ENCODE assay signal across 22 mouse cellular contexts in the genomic region with DNA sequence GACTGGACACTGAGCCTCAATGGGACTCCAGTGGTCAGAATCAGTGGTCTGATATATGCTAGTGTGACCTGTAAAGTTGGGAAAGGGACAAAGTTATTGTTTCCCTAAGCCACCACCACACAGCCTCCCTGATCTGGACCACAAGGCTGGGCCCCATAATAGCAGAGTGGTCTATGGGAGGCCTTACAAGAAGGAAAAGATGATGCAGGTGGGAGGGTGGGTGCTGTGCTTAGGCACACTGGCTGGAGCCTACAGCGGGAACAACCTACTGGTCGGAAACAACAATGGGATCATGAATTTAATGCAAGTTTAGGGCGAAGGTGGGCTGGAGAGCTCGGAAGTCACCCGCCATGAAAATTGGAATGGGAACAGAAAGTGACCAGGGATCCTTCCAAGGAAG. TPM values are rescaled to one million over a fixed set of nuclear protein-coding genes. Genes with fewer than 3 reads are reported as not detected.
DNase-seq lines count a peak whose midpoint lies in the region; ATAC-seq and TF ChIP-seq lines count a peak whose summit lies in the region.
"Had no signal": no experiment of that assay in that cellular context is flagged by ENCODE, and none has a peak within 500 bp of the region (broad histone marks: within the 10 kb centered on the region; RNA-seq: fewer than 3 reads in every experiment).

No protein-coding gene starts in this region.

- H3K36me3 ChIP-seq in forebrain, embryonic 12.5 days (replicated peaks) = no peaks in the 10 kb centered on the region
- H3K36me3 ChIP-seq in forebrain, embryonic 13.5 days (ENCODE audit: poor library complexity, severe bottlenecking) = no peaks in the 10 kb centered on the region
- no peaks in the 10 kb centered on the region for H3K36me3 ChIP-seq in hindbrain, postnatal 0 days (ENCODE audit: insufficient read depth, low read length)
- H3K36me3 ChIP-seq in hindbrain, embryonic 12.5 days = no peaks in the 10 kb centered on the region
- no peaks in the 10 kb centered on the region for H3K36me3 ChIP-seq in midbrain, embryonic 12.5 days
- H3K36me3 ChIP-seq in midbrain, embryonic 15.5 days (replicated peaks) = no peaks in the 10 kb centered on the region
- H3K36me3 ChIP-seq in myocyte (ENCODE audit: control insufficient read depth, insufficient read depth) = no peaks in the 10 kb centered on the region
- H3K36me3 ChIP-seq: forebrain, embryonic 15.5 days; liver, embryonic 13.5 days; lung, embryonic 15.5 days; neural tube, embryonic 13.5 days had no signal

- peaks cover 61% of the 10 kb centered on the region for H3K4me1 ChIP-seq in forebrain, embryonic 12.5 days
- H3K4me1 ChIP-seq in forebrain, embryonic 13.5 days = peaks cover 55% of the 10 kb centered on the region
- H3K4me1 ChIP-seq in hindbrain, postnatal 0 days (ENCODE audit: insufficient read depth, low read length) = peaks cover 14% of the 10 kb centered on the region; the same call in 1 of the 2 replicates
- H3K4me1 ChIP-seq in hindbrain, embryonic 12.5 days = peaks cover 58% of the 10 kb centered on the region
- H3K4me1 ChIP-seq in midbrain, embryonic 12.5 days = peaks cover 43% of the 10 kb centered on the region
- H3K4me1 ChIP-seq in midbrain, embryonic 15.5 days = peaks cover 47% of the 10 kb centered on the region

- peak overlapping the region; percentile 59; the same call in 1 of the 2 replicates for H3K4me2 ChIP-seq in forebrain, embryonic 12.5 days
- H3K4me2 ChIP-seq in forebrain, embryonic 13.5 days = no peak overlapping the region
- H3K4me2 ChIP-seq in hindbrain, postnatal 0 days (ENCODE audit: low read depth, low read length) = peak overlapping the region; percentile 63; the same call in 1 of the 2 replicates
- H3K4me2 ChIP-seq in hindbrain, embryonic 12.5 days (replicated peaks) = no peak overlapping the region
- H3K4me2 ChIP-seq in midbrain, embryonic 12.5 days (replicated peaks) = peak overlapping the region; percentile 64
- no peak overlapping the region; the same call in 1 of the 2 replicates for H3K4me2 ChIP-seq in midbrain, embryonic 15.5 days
- peak overlapping the region; percentile 97 for H3K4me2 ChIP-seq in myocyte (ENCODE audit: low read depth)
- H3K4me2 ChIP-seq: liver, embryonic 13.5 days had no signal

- ATAC-seq in forebrain, embryonic 12.5 days (ENCODE audit: low FRiP score) = no peak
- no peak for ATAC-seq in forebrain, embryonic 13.5 days
- no peak for ATAC-seq in hindbrain, postnatal 0 days
- no peak for ATAC-seq in hindbrain, embryonic 12.5 days (ENCODE audit: low FRiP score)
- ATAC-seq in midbrain, embryonic 12.5 days (ENCODE audit: low FRiP score, low read depth) = no peak
- ATAC-seq in midbrain, embryonic 15.5 days (replicated peaks) = no peak

- WGBS in forebrain, embryonic 12.5 days = 10% methylated on average over 5 of the region's 5 CpGs
- WGBS in forebrain, embryonic 13.5 days = 13% methylated on average over 5 of the region's 5 CpGs
- WGBS in hindbrain, postnatal 0 days = 17% methylated on average over 5 of the region's 5 CpGs
- 10% methylated on average over 5 of the region's 5 CpGs for WGBS in hindbrain, embryonic 12.5 days
- WGBS in midbrain, embryonic 12.5 days = 10% methylated on average over 5 of the region's 5 CpGs
- 17% methylated on average over 5 of the region's 5 CpGs for WGBS in midbrain, embryonic 15.5 days

- no peak overlapping the region for H3K4me3 ChIP-seq in forebrain, embryonic 12.5 days (replicated peaks)
- H3K4me3 ChIP-seq in forebrain, embryonic 13.5 days = no peak overlapping the region
- H3K4me3 ChIP-seq in hindbrain, postnatal 0 days (ENCODE audit: low read length) = no peak overlapping the region
- H3K4me3 ChIP-seq in hindbrain, embryonic 12.5 days = no peak overlapping the region
- H3K4me3 ChIP-seq in midbrain, embryonic 12.5 days = no peak overlapping the region
- H3K4me3 ChIP-seq in midbrain, embryonic 15.5 days = no peak overlapping the region
- H3K4me3 ChIP-seq in myocyte = no peak overlapping the region
- H3K4me3 ChIP-seq: erythroblast, embryonic 14.5 days; liver, embryonic 13.5 days had no signal

- H3K27me3 ChIP-seq in forebrain, embryonic 12.5 days = peaks cover 97% of the 10 kb centered on the region
- peaks cover 95% of the 10 kb centered on the region for H3K27me3 ChIP-seq in forebrain, embryonic 13.5 days
- H3K27me3 ChIP-seq in hindbrain, postnatal 0 days (ENCODE audit: insufficient read depth, low read length) = peaks cover 31% of the 10 kb centered on the region
- peaks cover 84% of the 10 kb centered on the region for H3K27me3 ChIP-seq in hindbrain, embryonic 12.5 days
- H3K27me3 ChIP-seq in midbrain, embryonic 12.5 days = peaks cover 89% of the 10 kb centered on the region
- H3K27me3 ChIP-seq in midbrain, embryonic 15.5 days (replicated peaks) = peaks cover 52% of the 10 kb centered on the region
- H3K27me3 ChIP-seq in myocyte (ENCODE audit: control insufficient read depth, insufficient read depth, insufficient read length) = no peaks in the 10 kb centered on the region

- DNase-seq in hindbrain, postnatal 0 days (ENCODE audit: low spot score) = no peak
- DNase-seq in ovary, adult 18-20 months (ENCODE audit: low spot score) = no peak
- DNase-seq: cerebellum, postnatal 25 days; gastrocnemius, postnatal 25 days; kidney, adult 8-10 months; liver, embryonic 13.5 days had no signal

- H3K9ac ChIP-seq in forebrain, embryonic 12.5 days = no peak overlapping the region
- no peak overlapping the region for H3K9ac ChIP-seq in forebrain, embryonic 13.5 days
- no peak overlapping the region for H3K9ac ChIP-seq in hindbrain, postnatal 0 days (replicated peaks; ENCODE audit: low read length)
- no peak overlapping the region for H3K9ac ChIP-seq in hindbrain, embryonic 12.5 days
- H3K9ac ChIP-seq in midbrain, embryonic 12.5 days (replicated peaks) = no peak overlapping the region
- no peak overlapping the region for H3K9ac ChIP-seq in midbrain, embryonic 15.5 days
- H3K9ac ChIP-seq: liver, embryonic 13.5 days; lung, embryonic 15.5 days had no signal

- H3K79me2 ChIP-seq in myocyte (ENCODE audit: control insufficient read depth, insufficient read depth) = no peaks in the 10 kb centered on the region

- no peak overlapping the region for H3ac ChIP-seq in myocyte (ENCODE audit: control insufficient read depth, insufficient read length)

- TF ChIP-seq CTCF in hindbrain, postnatal 0 days (IDR thresholded peaks at IDR 0.05; ENCODE audit: low read depth) = no peak

- no peak for TF ChIP-seq POLR2A in myocyte (IDR thresholded peaks at IDR 0.05; ENCODE audit: insufficient read length, low read depth)

- no peak overlapping the region for H3K27ac ChIP-seq in forebrain, embryonic 12.5 days
- H3K27ac ChIP-seq in forebrain, embryonic 13.5 days = no peak overlapping the region
- H3K27ac ChIP-seq in hindbrain, postnatal 0 days = no peak overlapping the region
- H3K27ac ChIP-seq in hindbrain, embryonic 12.5 days = no peak overlapping the region
- H3K27ac ChIP-seq in midbrain, embryonic 12.5 days (replicated peaks) = no peak overlapping the region
- no peak overlapping the region for H3K27ac ChIP-seq in midbrain, embryonic 15.5 days
- H3K27ac ChIP-seq: forebrain, embryonic 15.5 days; liver, embryonic 13.5 days; lung, embryonic 15.5 days; macrophage had no signal

- no peaks in the 10 kb centered on the region for H3K9me3 ChIP-seq in forebrain, embryonic 12.5 days
- no peaks in the 10 kb centered on the region for H3K9me3 ChIP-seq in forebrain, embryonic 13.5 days (replicated peaks)
- H3K9me3 ChIP-seq in hindbrain, postnatal 0 days (ENCODE audit: low read length) = no peaks in the 10 kb centered on the region
- H3K9me3 ChIP-seq in hindbrain, embryonic 12.5 days (replicated peaks) = no peaks in the 10 kb centered on the region
- no peaks in the 10 kb centered on the region for H3K9me3 ChIP-seq in midbrain, embryonic 12.5 days
- no peaks in the 10 kb centered on the region for H3K9me3 ChIP-seq in midbrain, embryonic 15.5 days
- H3K9me3 ChIP-seq: forebrain, embryonic 15.5 days; liver, embryonic 13.5 days; lung, embryonic 15.5 days; neural tube, embryonic 13.5 days had no signal

RNA-seq across cellular contexts. Expression of a gene that starts 14.5 kb away (rescaled TPM):
- 1.00 and 2.0 TPM in 2 replicates for polyA plus RNA-seq in forebrain, embryonic 12.5 days (2016; fragmentation: Nextera tagmentation; extraction: Ambion mirVana)
- 0.29 and 0.63 TPM in 2 replicates for polyA plus RNA-seq in forebrain, embryonic 13.5 days (2015; fragmentation: Nextera tagmentation; extraction: Ambion mirVana)
- total RNA-seq in hindbrain, postnatal 0 days (2014; rRNA removed) = 1.8 and 2.7 TPM in 2 replicates
- polyA plus RNA-seq in hindbrain, postnatal 0 days (2015; fragmentation: Nextera tagmentation; extraction: Ambion mirVana) = 0.48 and 0.68 TPM in 2 replicates
- 1.2 and 2.3 TPM in 2 replicates for polyA plus RNA-seq in hindbrain, embryonic 12.5 days (2016; fragmentation: Nextera tagmentation; extraction: Ambion mirVana)
- polyA plus RNA-seq in midbrain, embryonic 12.5 days (2016; fragmentation: Nextera tagmentation; extraction: Ambion mirVana) = 1.7 and 1.8 TPM in 2 replicates
- polyA plus RNA-seq in midbrain, embryonic 15.5 days (2015; fragmentation: Nextera tagmentation; extraction: Ambion mirVana) = 0.34 and 0.37 TPM in 2 replicates
- 44.0 TPM for polyA plus RNA-seq in myocyte (2012; fragmentation: generic; extraction: Trizol)
- total RNA-seq: gastrocnemius, postnatal 25 days; heart, adult 8-10 months; heart, postnatal 25 days; MEL had no signal
- polyA plus RNA-seq: liver, embryonic 13.5 days; macrophage had no signal

RNA-seq across cellular contexts. Expression of a gene that starts 34.2 kb away (rescaled TPM):
- 3.3 and 4.5 TPM in 2 replicates for polyA plus RNA-seq in forebrain, embryonic 12.5 days (2016; fragmentation: Nextera tagmentation; extraction: Ambion mirVana)
- polyA plus RNA-seq in forebrain, embryonic 13.5 days (2015; fragmentation: Nextera tagmentation; extraction: Ambion mirVana) = 0.73 and 0.92 TPM in 2 replicates
- 5.9 and 11.2 TPM in 2 replicates for total RNA-seq in hindbrain, postnatal 0 days (2014; rRNA removed)
- 6.7 and 7.4 TPM in 2 replicates for polyA plus RNA-seq in hindbrain, postnatal 0 days (2015; fragmentation: Nextera tagmentation; extraction: Ambion mirVana)
- 9.6 and 11.4 TPM in 2 replicates for polyA plus RNA-seq in hindbrain, embryonic 12.5 days (2016; fragmentation: Nextera tagmentation; extraction: Ambion mirVana)
- 5.0 and 7.9 TPM in 2 replicates for polyA plus RNA-seq in midbrain, embryonic 12.5 days (2016; fragmentation: Nextera tagmentation; extraction: Ambion mirVana)
- 5.6 and 7.2 TPM in 2 replicates for polyA plus RNA-seq in midbrain, embryonic 15.5 days (2015; fragmentation: Nextera tagmentation; extraction: Ambion mirVana)
- 3.1 TPM for polyA plus RNA-seq in myocyte (2012; fragmentation: generic; extraction: Trizol)
- total RNA-seq: MEL had no signal
- polyA plus RNA-seq: CD4-positive, CD25-positive, alpha-beta regulatory T cell, adult 4 months; erythroblast, embryonic 14.5 days; macrophage had no signal

RNA-seq across cellular contexts. Expression of a gene that starts 48.9 kb away (rescaled TPM):
- polyA plus RNA-seq in forebrain, embryonic 12.5 days (2016; fragmentation: Nextera tagmentation; extraction: Ambion mirVana) = 2.0 TPM in 2 replicates
- polyA plus RNA-seq in forebrain, embryonic 13.5 days (2015; fragmentation: Nextera tagmentation; extraction: Ambion mirVana) = 0.76 and 1.3 TPM in 2 replicates
- total RNA-seq in hindbrain, postnatal 0 days (2014; rRNA removed) = 59.2 and 75.3 TPM in 2 replicates
- 12.3 and 13.6 TPM in 2 replicates for polyA plus RNA-seq in hindbrain, postnatal 0 days (2015; fragmentation: Nextera tagmentation; extraction: Ambion mirVana)
- polyA plus RNA-seq in hindbrain, embryonic 12.5 days (2016; fragmentation: Nextera tagmentation; extraction: Ambion mirVana) = 6.9 and 7.5 TPM in 2 replicates
- 5.6 and 8.7 TPM in 2 replicates for polyA plus RNA-seq in midbrain, embryonic 12.5 days (2016; fragmentation: Nextera tagmentation; extraction: Ambion mirVana)
- 9.1 and 9.7 TPM in 2 replicates for polyA plus RNA-seq in midbrain, embryonic 15.5 days (2015; fragmentation: Nextera tagmentation; extraction: Ambion mirVana)
- polyA plus RNA-seq in myocyte (2012; fragmentation: generic; extraction: Trizol) = 0.05 TPM
- total RNA-seq: gastrocnemius, postnatal 25 days; heart, postnatal 25 days; MEL had no signal
- polyA plus RNA-seq: CD4-positive, CD25-positive, alpha-beta regulatory T cell, adult 4 months; erythroblast, embryonic 14.5 days; limb, embryonic 11.5 days; liver, embryonic 13.5 days; lung, embryonic 15.5 days; macrophage had no signal

RNA-seq across cellular contexts. Expression of a gene that starts 56.8 kb away (rescaled TPM):
- not detected in 2 replicates for polyA plus RNA-seq in forebrain, embryonic 12.5 days (2016; fragmentation: Nextera tagmentation; extraction: Ambion mirVana)
- not detected in 2 replicates for polyA plus RNA-seq in forebrain, embryonic 13.5 days (2015; fragmentation: Nextera tagmentation; extraction: Ambion mirVana)
- total RNA-seq in hindbrain, postnatal 0 days (2014; rRNA removed) = not detected in 2 replicates
- not detected in 2 replicates for polyA plus RNA-seq in hindbrain, postnatal 0 days (2015; fragmentation: Nextera tagmentation; extraction: Ambion mirVana)
- 0.21 and 0.38 TPM in 2 replicates for polyA plus RNA-seq in hindbrain, embryonic 12.5 days (2016; fragmentation: Nextera tagmentation; extraction: Ambion mirVana)
- polyA plus RNA-seq in midbrain, embryonic 12.5 days (2016; fragmentation: Nextera tagmentation; extraction: Ambion mirVana) = not detected in 2 replicates
- not detected in 2 replicates for polyA plus RNA-seq in midbrain, embryonic 15.5 days (2015; fragmentation: Nextera tagmentation; extraction: Ambion mirVana)
- polyA plus RNA-seq in myocyte (2012; fragmentation: generic; extraction: Trizol) = 24.6 TPM
- total RNA-seq: MEL had no signal
- polyA plus RNA-seq: CD4-positive, CD25-positive, alpha-beta regulatory T cell, adult 4 months; erythroblast, embryonic 14.5 days; forebrain, embryonic 15.5 days; limb, embryonic 11.5 days; macrophage; neural tube, embryonic 13.5 days had no signal

Comparison
In these comparisons a context has a peak if more than half of its experiments do, and no peak if none do; other contexts are left out.
1. H3K4me2 ChIP-seq: peak in forebrain, embryonic 12.5 days (single experiment), hindbrain, postnatal 0 days (single experiment), midbrain, embryonic 12.5 days (single experiment) and myocyte (single experiment); none in forebrain, embryonic 13.5 days (single experiment), hindbrain, embryonic 12.5 days (single experiment) and midbrain, embryonic 15.5 days (single experiment).
2. RNA of a gene that starts 14.5 kb away (polyA plus RNA-seq): 44.0 TPM in myocyte (single experiment); 1.2 to 2.3 TPM in hindbrain, embryonic 12.5 days, 1.00 to 2.0 TPM in forebrain, embryonic 12.5 days, 1.7 to 1.8 TPM in midbrain, embryonic 12.5 days, 0.29 to 0.63 TPM in forebrain, embryonic 13.5 days, 0.48 to 0.68 TPM in hindbrain, postnatal 0 days and 0.34 to 0.37 TPM in midbrain, embryonic 15.5 days; every median in the first group is over 10 times any median in the second.